Mouse (Mus musculus): ENCODE data around the gene Zbed5.
"Not testable (repeated sequence)": the region's sequence is repeated elsewhere in the genome, so short reads cannot be mapped to it uniquely, and the experiment has no call there.

Zbed5 gene

DNA sequence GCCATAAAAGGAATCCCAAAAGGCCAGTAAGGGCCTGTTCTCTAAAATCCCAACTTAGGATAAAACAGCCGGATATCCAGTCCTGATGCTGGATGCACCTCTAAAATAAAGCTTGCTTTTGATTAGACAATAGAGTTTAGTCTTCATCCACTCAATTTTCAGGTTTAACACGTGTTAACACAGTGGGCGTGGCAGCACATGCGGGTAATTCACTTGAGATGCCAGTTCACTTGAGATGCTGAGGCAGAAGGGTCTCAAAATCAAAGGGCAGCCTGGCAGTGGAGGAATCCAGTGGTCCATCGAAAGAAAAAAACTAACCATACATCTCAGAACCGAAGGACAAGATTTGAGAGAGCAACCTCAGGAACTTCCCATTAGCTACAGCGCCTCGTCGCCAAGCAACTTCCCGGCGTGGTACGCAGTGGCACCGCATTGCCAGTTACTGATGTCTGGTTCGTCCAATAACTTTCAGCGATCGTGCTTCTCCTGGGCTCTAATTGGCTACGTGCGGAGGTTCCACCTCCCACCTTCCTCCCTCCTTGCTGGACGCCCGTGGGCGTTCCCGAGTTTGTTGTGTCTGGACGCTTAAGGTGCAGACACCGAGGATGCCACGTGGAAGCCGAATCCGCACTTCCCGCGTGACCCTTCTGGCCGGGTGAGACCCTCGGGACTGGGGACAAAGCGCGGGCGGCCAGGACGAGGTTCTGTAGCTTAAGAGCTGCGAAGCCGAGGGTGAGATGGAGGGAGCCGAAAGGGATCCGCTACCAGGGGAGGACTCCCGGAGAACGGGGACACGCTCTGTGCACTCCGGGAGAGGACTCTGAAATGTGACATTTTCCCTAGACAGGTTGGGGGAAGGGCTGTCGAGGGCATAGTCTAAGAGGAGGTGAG is at the start of gene Zbed5:
Zbed5 (plus strand) TSS at position 526 of the 891 bp plus-strand sequence.
- peak; percentile 98 for DNase-seq (ENCODE audit: low read depth, low spot score)

DNA sequence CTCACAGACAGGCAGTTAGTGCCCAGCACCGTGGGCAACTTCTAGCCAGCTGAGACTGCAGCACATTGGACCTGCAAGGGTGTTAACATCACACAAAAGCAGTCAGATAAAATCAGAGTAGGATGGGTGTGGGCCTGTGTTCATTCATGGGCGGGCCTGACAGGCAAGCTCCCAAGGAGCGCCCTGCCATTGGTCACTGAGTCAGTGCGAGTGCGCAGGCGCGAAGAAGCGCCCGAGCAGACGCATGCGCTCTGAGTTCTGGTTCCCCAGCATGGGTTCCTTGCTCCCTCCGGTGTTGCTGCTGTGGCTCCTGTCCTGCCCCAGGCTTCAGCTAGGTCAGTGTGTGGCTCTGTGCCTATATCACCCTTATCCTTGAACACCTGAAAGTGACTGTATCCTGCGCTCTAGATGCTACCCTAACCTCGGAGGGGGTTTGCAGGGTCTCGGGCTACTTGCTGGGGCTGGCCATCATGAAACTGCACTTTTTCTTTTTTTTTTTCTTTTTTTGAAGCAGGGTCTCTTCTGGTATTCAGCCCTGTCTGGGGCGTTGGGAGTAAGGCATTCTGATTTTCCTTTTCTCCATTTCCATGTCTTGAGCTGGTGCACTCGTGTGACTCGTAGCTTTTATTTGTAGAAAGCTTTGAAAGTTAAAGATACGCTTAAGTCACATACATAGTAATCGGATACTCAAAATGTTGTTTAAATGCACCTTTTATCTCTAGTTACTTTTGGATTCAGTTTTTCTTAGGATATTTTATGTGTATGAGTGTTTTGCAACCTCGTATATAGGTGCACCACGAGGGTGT is 48.6 kb upstream of the Zbed5 start, which contains the start of gene Sumf2:
Sumf2 (plus strand) TSS at position 235 of the 806 bp plus-strand sequence.
- DNase-seq (ENCODE audit: low read depth, low spot score): peak; percentile 99

DNA sequence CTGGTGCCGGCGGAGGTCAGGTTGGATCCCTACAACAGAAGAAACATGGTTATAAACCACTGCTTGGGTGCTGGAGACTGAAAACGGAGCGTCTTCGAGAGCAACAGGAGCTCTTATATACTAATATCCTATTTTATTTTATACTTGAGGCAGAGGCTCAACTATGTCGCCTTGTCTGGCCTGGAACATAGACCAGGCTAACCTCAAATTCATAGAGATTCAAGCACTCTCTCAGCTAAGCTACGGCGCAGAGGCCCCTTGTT is 48.0 kb upstream of the Zbed5 start:
- DNase-seq (ENCODE audit: low read depth, low spot score): no peak

- DNase-seq (ENCODE audit: low read depth, low spot score): no peak
These were observed 40.4 kb upstream of the Zbed5 start for GRCm38 (mm10) chr5:129855163-129855562.

DNA sequence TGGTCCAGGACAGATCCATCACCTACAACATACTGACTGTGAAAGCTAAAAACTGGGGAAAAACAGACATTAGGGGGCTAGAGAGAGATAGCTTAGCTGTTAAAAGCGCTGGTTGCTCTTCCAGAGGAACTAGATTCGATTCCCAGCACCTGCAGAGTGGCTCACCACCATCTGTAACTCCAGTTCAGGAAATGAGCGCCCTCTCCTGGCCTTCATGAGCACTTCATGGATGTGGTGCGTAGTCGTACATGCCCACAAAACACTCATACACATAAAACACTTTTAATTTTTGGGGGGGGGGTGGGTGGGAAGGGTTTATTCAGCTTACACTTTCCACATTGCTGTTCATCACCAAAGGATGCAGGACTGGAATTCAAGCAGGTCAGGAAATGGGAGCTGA is 39.1 kb upstream of the Zbed5 start:
- DNase-seq (ENCODE audit: low read depth, low spot score): peak; percentile 65

DNA sequence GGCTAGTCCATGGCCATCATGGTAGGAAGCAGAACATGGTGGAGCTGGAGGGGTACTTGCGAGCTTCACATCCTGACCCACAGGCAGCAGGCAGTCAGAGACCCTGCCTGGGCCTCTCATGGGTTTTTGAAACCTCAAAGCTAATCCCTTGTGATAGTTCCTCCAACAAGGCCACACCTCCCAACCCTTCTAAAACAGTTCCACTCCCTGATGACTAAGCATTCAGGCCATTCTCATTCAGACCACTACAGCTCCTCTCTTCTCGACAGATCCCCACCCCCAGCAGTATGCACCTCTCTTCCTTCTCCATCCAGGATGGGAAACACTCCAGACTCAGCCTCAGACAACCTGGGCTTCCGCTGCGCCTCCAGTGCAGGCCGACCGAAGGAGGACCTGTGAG is 33.2 kb upstream of the Zbed5 start:
- DNase-seq (ENCODE audit: low read depth, low spot score): peak; percentile 72

DNA sequence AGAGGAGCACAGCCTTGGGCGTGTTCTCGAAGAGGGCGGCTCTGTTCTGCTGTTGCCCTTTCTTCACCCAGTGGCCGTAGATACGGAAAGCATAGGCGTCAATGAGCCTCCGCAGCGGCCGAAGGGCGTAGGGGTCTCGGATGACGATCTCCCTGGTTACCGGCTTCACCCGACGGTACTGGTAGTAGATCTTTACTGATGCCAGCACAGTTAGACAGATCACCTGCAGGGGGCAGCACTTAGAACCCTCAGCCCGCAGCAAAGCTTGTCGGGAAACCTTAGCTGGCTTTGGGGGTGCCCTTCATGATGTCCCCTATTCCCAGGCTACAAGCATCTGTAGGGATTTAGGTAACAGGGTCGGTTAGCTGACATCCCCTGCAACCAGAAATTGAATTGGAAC is 31.1 kb upstream of the Zbed5 start:
- DNase-seq (ENCODE audit: low read depth, low spot score): peak; percentile 83

DNA sequence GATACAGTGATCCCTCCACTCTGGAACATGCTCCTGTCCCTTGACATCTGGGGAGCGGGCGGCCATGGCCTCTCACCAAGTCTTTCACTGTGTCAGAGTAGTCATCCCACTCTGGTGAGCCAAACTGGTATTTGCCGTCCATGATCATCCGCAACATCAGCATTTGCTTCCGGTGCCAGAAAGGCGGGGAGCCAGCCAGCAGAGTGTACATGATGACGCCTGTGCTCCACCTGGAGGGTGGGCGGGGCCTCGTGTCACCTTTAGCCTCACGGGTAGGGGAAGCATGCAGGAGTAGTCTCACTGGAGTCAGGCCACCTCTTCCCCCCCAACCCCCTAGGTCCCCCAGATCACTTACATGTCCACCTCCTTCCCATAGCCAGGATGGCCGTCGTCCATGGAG is 29.7 kb upstream of the Zbed5 start:
- no peak for DNase-seq (ENCODE audit: low read depth, low spot score)

- peak; percentile 95 for DNase-seq (ENCODE audit: low read depth, low spot score)
These were observed 26.1 kb upstream of the Zbed5 start for GRCm38 (mm10) chr5:129869238-129869995.

DNA sequence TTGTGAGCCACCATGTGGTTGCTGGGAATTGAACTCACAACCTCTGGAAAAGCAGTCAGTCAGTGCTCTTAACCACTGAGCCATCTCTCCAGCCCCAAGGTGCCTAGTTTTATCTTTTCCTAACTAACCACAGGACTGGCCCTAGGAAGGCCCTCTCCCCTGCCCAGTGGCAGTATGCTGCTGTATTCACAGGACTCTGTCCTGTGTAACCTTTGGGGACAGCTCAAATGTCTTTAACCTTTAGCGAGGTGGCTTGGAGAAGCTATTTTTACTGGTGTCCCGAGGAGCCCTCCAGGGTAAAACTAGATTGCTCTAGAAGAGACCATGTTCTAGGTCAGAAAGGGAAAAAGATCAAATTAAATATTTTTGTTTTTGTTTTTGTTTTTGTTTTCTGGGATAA is 24.3 kb upstream of the Zbed5 start:
- DNase-seq (ENCODE audit: low read depth, low spot score): no peak

- peak; percentile 68 for DNase-seq (ENCODE audit: low read depth, low spot score)
These were observed 21.6 kb upstream of the Zbed5 start for GRCm38 (mm10) chr5:129873942-129874341.

DNA sequence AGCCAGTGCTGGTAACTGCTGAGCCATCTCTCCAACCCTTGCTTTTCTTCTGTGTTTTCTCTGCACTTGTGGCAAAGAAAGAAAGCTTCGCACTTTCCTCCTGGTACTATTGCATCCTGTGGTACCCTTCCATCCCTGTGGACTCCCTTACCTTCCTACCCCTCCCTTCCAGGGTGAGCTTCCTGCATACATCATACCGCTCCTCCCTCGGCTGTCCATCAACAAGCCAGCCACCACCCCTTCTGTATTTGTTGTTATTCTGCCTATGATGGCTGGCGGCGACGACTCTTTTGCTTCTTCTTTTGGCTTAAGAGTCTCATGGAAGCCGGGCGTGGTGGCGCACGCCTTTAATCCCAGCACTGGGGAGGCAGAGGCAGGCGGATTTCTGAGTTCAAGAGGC is 20.4 kb upstream of the Zbed5 start:
- DNase-seq (ENCODE audit: low read depth, low spot score): peak; percentile 58

GRCm38 (mm10) chr5:129877731-129878455 is 17.6 kb upstream of the Zbed5 start:
- no peak for DNase-seq (ENCODE audit: low read depth, low spot score)

GRCm38 (mm10) chr5:129878946-129879345 is 16.6 kb upstream of the Zbed5 start:
- peak; percentile 63 for DNase-seq (ENCODE audit: low read depth, low spot score)

DNA sequence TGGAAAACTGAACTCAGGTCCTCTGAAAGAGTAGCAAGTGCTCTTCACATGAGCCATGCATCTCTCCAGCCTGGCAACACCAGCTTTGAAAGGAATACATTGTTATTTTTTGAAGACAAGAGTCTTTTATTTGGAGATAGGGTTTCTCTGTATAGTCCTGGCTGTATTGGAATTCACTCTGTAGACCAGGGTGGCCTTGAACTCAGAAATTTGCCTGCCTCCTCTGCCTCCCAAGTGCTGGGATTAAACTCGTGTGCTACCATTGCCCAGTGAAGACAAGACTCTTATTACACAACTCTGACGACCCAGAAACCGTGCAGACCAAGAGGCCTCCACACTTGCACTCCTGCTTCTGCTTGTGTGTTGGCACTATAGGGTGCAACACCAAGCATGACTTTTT is 15.6 kb upstream of the Zbed5 start:
- no peak for DNase-seq (ENCODE audit: low read depth, low spot score)

GRCm38 (mm10) chr5:129886271-129886670 is 9.3 kb upstream of the Zbed5 start:
- peak; percentile 40 for DNase-seq (ENCODE audit: low read depth, low spot score)

DNA sequence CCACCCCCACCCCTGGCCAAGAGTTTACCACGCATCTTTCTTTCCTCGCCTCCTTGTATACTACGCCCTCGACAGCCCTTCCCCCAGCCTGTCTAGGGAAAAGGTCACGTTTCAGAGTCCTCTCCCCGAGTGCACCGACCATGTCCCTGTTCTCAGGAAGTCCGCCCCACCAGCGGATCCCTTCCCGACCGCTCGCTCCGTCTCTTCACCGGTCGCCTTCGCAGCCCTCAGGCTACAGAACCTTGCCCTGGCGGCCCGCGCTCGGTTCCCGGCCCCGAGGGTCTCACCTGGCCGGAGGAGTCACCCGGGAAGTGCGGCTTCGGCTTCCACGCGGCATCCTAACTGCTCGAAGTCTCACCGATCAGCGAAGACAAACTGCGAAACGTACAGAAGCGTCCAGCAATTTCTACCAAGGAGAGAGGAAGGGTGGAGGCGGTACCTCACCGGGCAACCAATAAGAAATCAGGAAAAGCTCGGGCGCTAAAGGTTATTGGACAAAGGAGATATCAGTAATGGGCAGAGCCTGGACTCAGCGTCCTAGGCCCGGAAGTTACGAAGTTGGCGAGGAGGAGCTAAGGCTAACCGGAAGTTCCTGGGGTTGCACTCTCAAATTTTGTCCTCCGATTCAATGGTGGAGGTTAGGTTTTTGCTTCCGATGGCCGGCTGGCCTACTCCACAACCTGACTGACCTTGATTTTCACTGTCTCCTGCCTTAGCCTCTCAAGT is 8.4 kb upstream of the Zbed5 start, which contains the start of gene Chchd2:
Chchd2 (minus strand) TSS at position 560 of the 726 bp plus-strand sequence.
- DNase-seq (ENCODE audit: low read depth, low spot score): peak; percentile 98

DNA sequence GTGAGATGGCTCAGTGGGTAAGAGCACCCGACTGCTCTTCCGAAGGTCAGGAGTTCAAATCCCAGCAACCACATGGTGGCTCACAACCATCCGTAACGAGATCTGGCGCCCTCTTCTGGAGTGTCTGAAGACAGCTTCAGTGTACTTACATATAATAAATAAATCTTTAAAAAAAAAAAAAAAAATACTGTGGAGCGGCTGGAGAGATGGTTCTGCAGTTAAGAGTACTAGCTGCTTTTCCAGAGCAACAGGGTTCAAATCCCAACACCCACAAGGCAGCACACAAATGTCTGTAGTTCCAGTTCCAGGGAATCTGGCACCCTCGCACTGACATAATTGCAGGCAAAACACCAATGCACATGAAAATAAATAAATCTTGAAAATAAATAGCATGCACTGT is 5.1 kb upstream of the Zbed5 start:
- not testable (repeated sequence) for DNase-seq (ENCODE audit: low read depth, low spot score)

DNA sequence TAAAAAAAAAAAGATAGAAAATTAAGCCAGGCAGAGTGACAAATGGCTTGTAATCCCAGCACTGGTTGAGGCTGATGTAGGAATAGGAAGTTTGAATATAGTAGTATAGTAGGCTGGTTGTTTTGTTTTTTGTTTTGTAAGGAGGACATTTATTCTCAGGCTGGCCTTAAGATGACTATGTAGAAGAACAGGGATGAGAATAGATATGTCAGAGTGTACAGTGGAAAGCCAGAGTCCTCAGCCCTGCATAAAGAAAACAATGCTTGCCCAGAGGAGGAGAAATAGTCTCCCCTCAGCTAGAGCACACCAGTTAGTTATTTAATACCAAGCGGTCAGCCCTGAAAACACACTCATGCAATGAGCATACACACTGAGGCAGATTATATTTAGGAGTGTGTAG is 2.9 kb downstream of the Zbed5 start, which contains the start of gene Phkg1:
Phkg1 (minus strand) TSS at position 101 of the 400 bp plus-strand sequence.
- no peak for DNase-seq (ENCODE audit: low read depth, low spot score)

DNA sequence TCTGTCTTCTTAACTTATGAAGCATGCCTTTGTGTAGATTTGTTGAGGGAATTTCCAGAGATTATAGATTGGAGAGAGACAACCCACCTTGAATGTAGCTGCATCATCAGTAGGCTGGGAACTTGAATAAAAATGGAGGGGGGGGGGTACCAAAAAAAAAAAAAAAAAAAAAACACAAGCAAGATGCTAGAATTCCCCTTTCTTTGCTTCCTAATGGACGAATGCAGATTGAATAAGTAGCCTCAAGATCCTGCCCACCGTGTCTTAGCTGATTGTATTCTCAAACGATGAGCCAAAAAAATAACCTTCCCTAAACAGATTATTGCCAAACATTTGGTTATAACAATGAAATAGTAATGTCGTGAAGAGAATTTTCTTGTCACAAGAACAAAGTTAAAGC is 12.3 kb downstream of the Zbed5 start:
- DNase-seq (ENCODE audit: low read depth, low spot score): no peak
